Mouse (Mus musculus) WW6 (cell line): ENCODE results near the gene Banp.

Experiments
- DNase-seq: peaks from one replicate; pipeline ENCODE4 v3.0.0-alpha.2; 2013; ENCODE audit warnings: low read depth, low spot score

Gene Banp

GRCm38 (mm10) chr8:121980792-121981519, 31.4 kb downstream of the Banp start:
- no peak for DNase-seq

DNA sequence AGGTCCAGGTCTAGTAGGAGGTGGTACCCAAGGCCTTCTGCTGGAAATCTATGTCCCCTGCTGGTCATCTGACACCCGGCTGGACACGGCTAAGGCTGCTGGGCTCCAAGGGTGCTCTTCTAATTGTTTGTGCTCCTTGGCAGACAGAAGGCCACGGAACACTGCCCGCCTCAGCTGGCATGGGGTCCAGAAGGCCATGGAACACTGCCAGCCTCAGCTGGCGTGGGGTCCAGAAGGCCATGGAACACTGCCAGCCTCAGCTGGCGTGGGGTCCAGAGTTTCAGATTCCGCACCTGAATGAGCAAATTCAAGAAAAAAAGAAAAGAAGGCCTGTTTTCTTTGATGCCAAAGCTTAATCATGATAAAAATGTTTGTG, 32.0 kb downstream of the Banp start:
- DNase-seq = no peak

- DNase-seq = no peak
Observed at GRCm38 (mm10) chr8:121985673-121986072, 36.1 kb downstream of the Banp start.

GRCm38 (mm10) chr8:121987892-121988291, 38.3 kb downstream of the Banp start:
- no peak for DNase-seq

DNA sequence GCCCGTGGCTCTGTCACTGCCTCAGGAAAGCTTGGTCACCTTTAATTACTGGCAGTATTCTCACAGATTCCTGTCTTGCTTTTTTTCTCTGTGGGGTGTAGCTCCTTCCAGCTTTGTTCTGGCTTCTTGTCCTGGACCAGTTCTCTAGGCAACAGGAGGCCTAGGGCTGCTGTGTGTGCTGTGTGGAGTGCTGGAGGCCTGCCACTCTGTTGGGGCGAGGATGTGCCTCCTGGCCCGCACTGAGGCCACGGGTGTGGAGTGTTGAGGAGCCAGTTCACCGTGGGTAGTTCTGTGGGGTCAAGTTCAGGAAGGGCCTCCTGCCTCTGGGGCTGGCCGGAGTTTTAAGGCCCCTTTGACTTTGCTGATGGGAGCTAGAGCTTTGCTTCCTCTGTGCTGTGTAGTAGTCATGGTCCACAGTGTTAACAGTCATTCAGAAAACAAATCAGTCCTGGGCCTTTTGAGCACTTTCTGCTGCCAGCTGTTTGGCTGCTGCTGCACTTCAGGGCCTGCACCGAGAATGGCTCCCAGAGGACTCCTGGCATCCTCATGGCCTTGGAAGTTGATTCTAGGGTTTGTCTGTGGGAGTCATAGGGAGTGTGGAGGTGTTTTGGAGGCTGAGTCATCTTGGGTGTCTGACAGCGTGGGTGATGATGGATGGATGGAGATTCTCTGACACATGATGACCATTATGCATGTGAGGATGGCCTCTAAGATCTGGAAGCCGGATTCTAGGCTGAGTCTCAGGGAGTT, 41.1 kb downstream of the Banp start:
- DNase-seq = no peak

- DNase-seq = no peak
Observed at GRCm38 (mm10) chr8:121991611-121992010, 42.1 kb downstream of the Banp start.

DNA sequence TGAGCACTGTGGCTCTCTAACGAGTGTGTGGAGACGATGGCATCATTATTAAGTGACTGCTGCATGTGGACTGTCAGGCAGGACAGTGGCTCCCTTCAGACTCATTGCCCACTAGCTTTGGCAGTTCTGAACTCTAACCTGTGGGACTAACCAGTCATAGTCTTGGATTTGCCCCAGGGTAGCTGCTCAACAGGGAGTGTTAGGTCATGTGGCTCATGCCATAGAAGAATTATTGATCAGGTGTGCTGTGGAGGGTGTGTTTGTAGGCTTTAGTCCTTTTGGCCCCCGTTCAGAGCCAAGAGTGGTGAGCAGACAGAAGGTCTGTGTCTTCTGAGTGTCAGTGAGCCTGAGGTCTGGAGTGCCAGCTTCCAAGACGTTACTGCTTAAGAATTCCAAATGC, 43.4 kb downstream of the Banp start:
- no peak for DNase-seq

DNA sequence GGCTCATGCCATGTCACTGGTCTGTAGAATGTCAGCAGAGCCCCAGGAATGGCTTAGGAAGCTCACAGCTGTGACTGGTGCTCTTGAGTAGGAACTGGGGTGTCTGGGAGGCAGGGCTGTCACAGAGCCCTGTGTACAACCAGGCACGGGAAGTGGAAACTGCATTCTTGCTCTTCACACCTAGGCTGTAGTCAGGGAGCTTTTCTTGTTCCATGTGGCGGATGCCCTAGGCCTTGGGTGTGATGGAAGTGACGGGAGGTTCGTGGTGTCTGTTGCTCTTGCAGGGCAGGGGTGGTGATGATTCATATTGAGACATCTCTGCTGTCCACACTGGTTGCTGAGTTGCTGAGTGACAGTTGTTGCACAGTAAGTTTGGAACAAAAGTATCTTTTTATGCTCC, 45.6 kb downstream of the Banp start:
- no peak for DNase-seq

DNA sequence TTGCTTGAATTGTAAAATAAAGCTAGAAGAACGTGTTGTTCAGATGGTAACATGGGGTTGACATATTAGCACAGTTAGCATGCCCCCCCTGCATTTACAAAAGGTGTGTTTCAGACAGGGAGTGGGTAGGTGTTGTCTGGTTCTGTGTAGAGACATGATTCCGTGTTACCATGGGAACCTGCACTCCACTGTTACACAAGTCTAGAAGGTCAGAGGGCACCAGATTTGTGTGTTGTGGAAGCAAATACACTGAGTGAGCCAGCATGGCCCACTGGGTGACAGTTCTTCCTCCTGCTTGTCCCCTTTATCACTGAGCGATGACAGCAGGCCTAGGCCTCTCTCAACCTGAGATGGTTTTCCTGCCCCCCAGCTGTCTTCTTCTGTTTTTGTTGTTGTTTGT, 46.3 kb downstream of the Banp start:
- DNase-seq = no peak

- DNase-seq = no peak
Observed at GRCm38 (mm10) chr8:121998631-121999030, 49.1 kb downstream of the Banp start.

DNA sequence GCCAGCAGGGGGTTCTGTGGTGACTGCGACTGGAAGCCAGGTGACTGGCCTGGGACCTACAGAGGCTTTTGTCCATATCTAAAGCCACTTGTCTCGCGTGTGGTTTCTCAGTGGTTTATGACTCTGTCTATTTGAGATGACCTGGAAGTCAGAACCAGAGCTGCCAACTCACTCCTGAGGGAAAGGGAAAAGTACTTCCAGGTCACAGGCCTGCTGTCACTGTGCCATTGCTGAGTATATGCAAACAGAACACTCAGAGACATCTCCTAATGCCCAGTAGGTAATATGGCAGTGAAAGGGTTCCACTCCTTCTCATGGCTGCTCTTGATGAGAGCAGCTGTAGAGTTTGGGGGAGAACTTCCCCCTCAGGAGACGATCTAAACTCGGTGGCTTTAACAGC, 49.7 kb downstream of the Banp start:
- no peak for DNase-seq

GRCm38 (mm10) chr8:122001339-122002115, 52.0 kb downstream of the Banp start:
- no peak for DNase-seq

DNA sequence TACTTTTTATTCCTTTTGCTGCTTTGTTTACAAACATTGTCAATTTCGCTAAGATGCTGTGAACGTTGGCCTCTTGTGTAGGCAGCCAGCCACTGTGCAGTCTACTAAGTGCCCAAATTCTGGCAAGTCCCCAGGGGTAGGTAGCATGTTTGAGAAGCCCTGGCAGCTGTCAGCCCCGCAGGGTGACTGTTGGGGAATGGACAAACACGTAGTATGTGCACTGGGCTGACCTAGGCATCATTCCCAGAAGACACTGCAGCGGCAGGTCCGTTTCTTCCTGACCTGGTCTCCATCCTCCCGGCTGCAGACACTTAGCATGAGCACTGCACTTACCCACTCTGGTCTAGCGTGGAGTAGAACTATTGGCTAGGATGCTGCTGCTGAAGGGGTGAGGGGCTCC, 54.1 kb downstream of the Banp start:
- no peak for DNase-seq

DNA sequence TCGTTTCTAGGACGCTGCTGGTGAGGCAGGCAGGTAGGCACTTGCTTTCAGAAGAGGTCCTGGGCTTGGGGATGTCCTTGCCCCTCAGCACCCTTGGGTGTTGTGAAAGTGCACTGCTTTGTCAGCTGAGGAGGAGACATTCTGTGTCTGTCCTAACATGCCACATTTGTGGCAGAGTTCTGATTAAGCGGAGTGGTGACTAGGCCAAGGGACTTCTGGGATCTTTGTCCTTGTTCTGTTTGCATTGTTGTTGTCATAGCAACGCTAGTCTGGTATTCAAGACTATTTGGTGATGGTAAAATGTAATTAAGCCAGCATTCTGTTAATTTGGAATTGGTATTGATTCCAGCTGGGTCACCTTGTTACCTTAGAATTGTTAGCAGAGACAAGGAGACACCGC, 54.6 kb downstream of the Banp start:
- DNase-seq = no peak

DNA sequence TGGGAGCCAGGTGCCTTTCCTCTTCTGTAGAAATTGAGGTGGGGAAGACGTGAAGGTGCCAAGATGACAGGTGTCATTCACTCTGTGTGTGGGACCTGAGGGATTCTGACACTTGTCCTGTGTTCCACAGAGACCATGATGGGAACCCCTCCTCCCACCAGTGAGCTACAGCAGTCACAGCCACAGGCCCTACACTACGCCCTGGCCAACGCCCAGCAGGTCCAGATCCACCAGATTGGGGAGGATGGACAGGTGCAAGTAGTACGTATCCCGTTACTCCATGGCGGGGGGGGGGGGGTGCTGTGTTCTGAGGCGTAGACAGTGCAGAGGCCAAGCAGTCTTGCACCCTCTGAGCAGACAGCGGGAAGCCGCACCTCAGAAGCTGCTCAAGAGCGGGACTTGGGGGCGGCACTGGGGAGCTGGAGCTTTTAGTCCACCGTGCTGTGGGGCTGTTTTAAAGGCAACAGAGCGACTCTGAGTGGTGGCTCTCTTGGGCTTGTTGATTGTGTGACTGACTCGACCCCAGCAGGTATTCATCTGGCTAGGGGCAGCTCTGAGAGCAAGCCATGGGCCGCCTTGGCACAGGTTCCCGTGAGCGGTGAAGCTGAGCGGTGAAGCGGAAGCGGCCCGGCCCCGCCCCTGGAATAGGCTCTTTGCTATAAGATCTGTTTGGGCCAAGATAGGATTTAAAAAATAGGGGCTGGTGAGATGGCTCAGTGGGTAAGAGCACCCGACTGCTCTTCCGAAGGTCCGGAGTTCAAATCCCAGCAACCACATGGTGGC, 56.1 kb downstream of the Banp start:
- DNase-seq = no peak

DNA sequence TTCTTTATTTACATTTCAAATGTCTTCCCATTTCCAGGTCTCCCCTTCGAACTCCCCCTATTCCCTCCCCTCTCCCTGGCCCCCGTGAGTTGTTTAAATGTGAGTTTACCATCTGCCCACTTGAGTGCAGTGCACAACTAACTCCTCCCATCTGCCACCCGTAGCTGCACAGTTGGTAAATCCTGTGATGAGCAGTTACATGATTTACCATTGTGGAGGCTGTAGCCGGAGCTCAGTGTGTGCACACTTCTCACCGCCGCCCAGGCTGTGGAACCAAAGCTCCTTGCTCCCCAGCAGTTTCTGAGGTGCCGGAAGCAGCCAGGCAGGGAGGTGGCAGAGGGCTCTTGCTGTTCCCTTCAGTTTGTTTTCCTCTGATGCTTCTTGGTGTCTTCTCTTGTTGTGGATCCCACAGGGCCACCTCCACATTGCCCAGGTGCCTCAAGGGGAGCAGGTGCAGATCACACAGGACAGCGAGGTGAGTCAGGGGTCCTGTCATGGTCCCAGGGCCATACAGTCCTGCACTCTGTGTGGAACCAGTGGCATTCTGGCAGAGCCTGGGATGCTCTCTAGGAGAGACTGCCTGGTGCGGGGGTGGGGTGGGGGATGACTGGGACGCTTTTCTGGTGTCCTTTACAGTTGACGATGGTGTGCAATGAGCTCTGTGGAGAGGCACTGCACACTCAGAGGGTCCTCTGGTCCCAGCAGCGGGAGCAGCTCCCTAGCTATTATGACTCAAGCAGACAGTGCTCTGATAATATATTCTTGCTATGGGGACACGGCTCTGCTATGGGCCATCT, 57.3 kb downstream of the Banp start:
- no peak for DNase-seq

GRCm38 (mm10) chr8:122008395-122008794, 58.8 kb downstream of the Banp start:
- no peak for DNase-seq

DNA sequence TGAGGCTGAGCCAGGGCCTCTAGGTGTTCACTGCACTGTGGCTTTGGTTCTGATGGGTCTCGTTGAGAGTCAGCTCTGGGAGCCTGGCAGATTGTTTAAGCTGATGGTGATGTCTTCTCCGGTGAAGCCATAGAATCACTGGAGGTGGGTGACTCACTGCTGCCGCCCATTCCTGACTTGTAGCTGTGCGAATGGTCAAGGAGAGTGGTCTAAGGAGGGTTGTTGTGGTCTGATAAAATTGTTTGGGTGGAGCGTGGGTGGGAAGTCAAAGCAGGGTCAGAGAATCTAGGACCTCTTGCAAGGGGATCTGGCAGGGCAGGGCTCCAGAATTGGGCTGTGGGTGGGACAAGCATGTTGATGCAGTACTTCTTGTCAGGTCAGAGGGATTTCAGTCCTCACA, 61.1 kb downstream of the Banp start:
- no peak for DNase-seq

DNA sequence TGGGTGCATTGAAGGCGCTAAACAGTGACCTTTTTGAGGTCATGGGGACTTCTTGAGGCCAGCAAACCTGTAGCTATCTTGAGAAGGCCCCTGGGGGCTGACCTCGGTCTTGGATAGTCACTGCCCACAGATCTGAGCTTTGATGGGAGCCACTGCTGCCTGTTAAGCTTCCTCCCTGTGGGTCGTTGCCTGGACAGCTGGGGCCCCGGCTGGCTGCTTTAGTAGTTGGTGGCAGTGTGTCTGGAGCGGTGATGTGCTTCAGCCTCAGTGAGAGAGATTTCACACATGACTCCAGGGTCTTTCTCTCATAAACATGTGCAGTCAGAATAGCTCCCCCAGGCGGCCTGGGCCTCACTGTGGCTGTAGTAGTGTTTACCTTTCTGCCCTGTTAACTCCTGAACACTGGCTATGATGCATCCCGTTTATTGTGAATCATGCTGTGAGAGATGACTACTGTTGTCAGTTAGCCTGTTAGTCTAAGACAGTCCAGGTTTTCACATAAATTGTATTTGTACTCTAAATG, 61.6 kb downstream of the Banp start:
- DNase-seq = no peak

DNA sequence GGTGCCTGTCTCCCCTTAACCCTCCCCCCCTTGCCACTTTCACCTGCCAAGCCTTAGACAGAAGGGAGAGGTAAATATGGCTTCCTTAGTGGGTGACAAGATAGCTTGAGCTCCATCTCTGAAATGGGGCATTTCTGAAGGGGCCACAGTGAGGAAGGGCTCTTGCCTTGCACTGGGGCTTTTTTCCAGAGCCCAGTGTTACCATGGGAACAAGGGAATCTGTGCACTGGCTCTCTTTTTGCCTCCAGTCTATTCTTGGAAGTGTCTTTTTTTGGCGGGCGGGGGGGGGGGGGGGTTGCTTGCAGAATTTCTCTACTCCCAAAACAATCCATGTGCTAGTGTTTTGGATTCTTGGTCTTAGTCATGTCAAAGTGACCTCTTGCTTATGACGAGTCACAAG, 65.1 kb downstream of the Banp start:
- no peak for DNase-seq
